Mouse (Mus musculus) stomach, postnatal 0 days (tissue): ENCODE measurements at regions not wholly inside any gene's neighbourhood (a gene's known extent, or its start where the extent isn't known, plus 50 kb on each side); places are given as distances from the start of the nearest gene placed in this dataset.

Source experiments
- CTCF ChIP-seq: IDR thresholded peaks from 2 replicates; pipeline ENCODE4 v1.5.1; 2016; ENCODE audit warnings: antibody characterized with exemption, low read depth, mild to moderate bottlenecking, moderate library complexity
- EP300 ChIP-seq: optimal IDR thresholded peaks from 2 replicates; pipeline ENCODE3; 2016; ENCODE audit warnings: antibody characterized with exemption

DNA sequence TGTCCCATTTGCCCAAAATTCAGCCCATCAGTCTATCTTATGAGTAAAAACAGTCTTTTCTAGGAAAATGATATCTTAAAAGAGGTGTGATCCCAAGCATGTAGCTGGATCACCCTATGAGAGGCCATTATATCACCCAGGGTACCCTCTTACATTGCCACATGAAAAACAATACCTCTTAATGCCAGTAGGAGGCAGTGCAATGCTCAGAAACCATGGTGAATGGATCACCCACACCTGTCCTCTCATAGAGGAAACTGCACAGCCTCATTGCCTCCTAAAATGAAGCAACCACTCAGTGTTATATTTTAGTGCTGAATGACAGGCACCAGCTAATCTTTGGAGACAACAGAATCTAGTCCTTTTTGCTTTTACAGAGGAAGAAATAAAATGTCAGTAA, 114.0 kb upstream of the Nxt1 start:
- peak; percentile 57 for TF ChIP-seq CTCF
- TF ChIP-seq EP300 = no peak
